Comparison of ENCODE assay signal across 21 mouse cellular contexts in genomic region chr11:67679300-67679699, GRCm38 (mm10). TPM values are rescaled to one million over a fixed set of nuclear protein-coding genes. Genes with fewer than 3 reads are reported as not detected.
DNase-seq lines count a peak whose midpoint lies in the region; ATAC-seq and TF ChIP-seq lines count a peak whose summit lies in the region.
"Had no signal": no experiment of that assay in that cellular context is flagged by ENCODE, and none has a peak within 500 bp of the region (broad histone marks: within the 10 kb centered on the region; RNA-seq: fewer than 3 reads in every experiment).

No protein-coding gene starts in this region.

- H3K27ac ChIP-seq in left cerebral cortex, adult 2 months: peak overlapping the region; percentile 45; the same call in 1 of the 2 replicates
- H3K27ac ChIP-seq: embryonic facial prominence, embryonic 10.5 days; embryonic facial prominence, embryonic 12.5 days; forebrain, embryonic 13.5 days; forebrain, embryonic 15.5 days had no signal

- H3K4me3 ChIP-seq in left cerebral cortex, adult 2 months: no peak overlapping the region
- H3K4me3 ChIP-seq: embryonic facial prominence, embryonic 10.5 days; embryonic facial prominence, embryonic 12.5 days; forebrain, embryonic 13.5 days; forebrain, embryonic 15.5 days had no signal

- no peak for TF ChIP-seq CTCF in left cerebral cortex, adult 2 months (IDR thresholded peaks at IDR 0.05)

- DNase-seq in frontal cortex, postnatal 14 days (ENCODE audit: low spot score in 2 of 2): no peak
- no peak for DNase-seq in left cerebral cortex, adult 2 months (ENCODE audit: extremely low spot score in 1 of 2, low spot score in 2 of 2)
- no peak for DNase-seq in left cerebral cortex, adult 9 months (ENCODE audit: low spot score in 2 of 2)
- peak; percentile 51 for DNase-seq in brain, adult 2 months (ENCODE audit: low read depth, low spot score)
- DNase-seq in thymus, postnatal 36 days: no peak
- DNase-seq: adrenal gland, adult 2 months; adrenal gland, postnatal 10 days; adrenal gland, postnatal 25 days; cerebellum, adult 18-20 months; cerebellum, adult 8-10 months; cerebellum, adult 9-11 months; cerebellum, postnatal 14 days; forebrain, postnatal 0 days had no signal

- intact Hi-C loops in left cerebral cortex, adult 2 months (cut with DNase I): loop anchor here (5.0 kb wide), 2 partner anchors 307 to 567 kb away; no protein-coding TSS in a partner anchor

- ATAC-seq in frontal cortex, adult (ENCODE audit: low TSS enrichment): peak; percentile 39
- ATAC-seq: forebrain, embryonic 13.5 days; forebrain, embryonic 15.5 days; forebrain, postnatal 0 days had no signal

RNA-seq across cellular contexts. Expression of gene Rcvrn, which starts 15.8 kb away (rescaled TPM):
- total RNA-seq in left cerebral cortex, adult 2 months (2021): 1 to 10 TPM in 1 of 2 experiments, under 1 TPM in 1; 0.91 to 3.2 TPM
- total RNA-seq: adrenal gland, postnatal 10 days; adrenal gland, postnatal 25 days; adrenal gland, postnatal 4 days; ES-E14; MEL had no signal
